Mouse (Mus musculus): ENCODE data around the gene Serping1.
"Not testable (repeated sequence)": the region's sequence is repeated elsewhere in the genome, so short reads cannot be mapped to it uniquely, and the experiment has no call there.

Gene Serping1

GRCm38 (mm10) chr2:84775241-84775640, at the start of gene Serping1:
Serping1 (minus strand) TSS chr2:84775444.
- no peak for DNase-seq

GRCm38 (mm10) chr2:84823237-84823636, 48.0 kb upstream of the Serping1 start:
- no peak for DNase-seq

GRCm38 (mm10) chr2:84822552-84822951, 47.3 kb upstream of the Serping1 start, which contains the start of gene Smtnl1:
Smtnl1 (minus strand) TSS chr2:84822652.
- DNase-seq: no peak

- no peak for DNase-seq
These were observed 44.6 kb upstream of the Serping1 start for GRCm38 (mm10) chr2:84819861-84820260.

- no peak for DNase-seq
These were observed 37.4 kb upstream of the Serping1 start for GRCm38 (mm10) chr2:84812676-84813075.

GRCm38 (mm10) chr2:84811880-84812279, 36.6 kb upstream of the Serping1 start:
- no peak for DNase-seq

GRCm38 (mm10) chr2:84810886-84811577, 35.8 kb upstream of the Serping1 start:
- peak; percentile 85 to 88 for DNase-seq

GRCm38 (mm10) chr2:84810526-84810885, 35.3 kb upstream of the Serping1 start:
- no peak for DNase-seq

- DNase-seq: no peak
These were observed 34.1 kb upstream of the Serping1 start for GRCm38 (mm10) chr2:84809330-84809729.

- DNase-seq: no peak
These were observed 31.3 kb upstream of the Serping1 start for GRCm38 (mm10) chr2:84806546-84806945.

GRCm38 (mm10) chr2:84803963-84804362, 28.7 kb upstream of the Serping1 start:
- DNase-seq: no peak

- DNase-seq: not testable (repeated sequence)
These were observed 26.0 kb upstream of the Serping1 start for GRCm38 (mm10) chr2:84801223-84801622.

GRCm38 (mm10) chr2:84800304-84800703, 25.1 kb upstream of the Serping1 start:
- no peak for DNase-seq

GRCm38 (mm10) chr2:84799041-84799561, 23.9 kb upstream of the Serping1 start:
- peak; percentile 84 to 85 for DNase-seq

GRCm38 (mm10) chr2:84798493-84798921, 23.3 kb upstream of the Serping1 start, which contains the start of gene Ube2l6:
Ube2l6 (plus strand) TSS chr2:84798828.
- peak; percentile 74 to 85 for DNase-seq

- peak; percentile 55 to 82 for DNase-seq
These were observed 22.7 kb upstream of the Serping1 start for GRCm38 (mm10) chr2:84797833-84798492.

GRCm38 (mm10) chr2:84793871-84794270, 18.6 kb upstream of the Serping1 start:
- no peak for DNase-seq

- DNase-seq: no peak
These were observed 17.9 kb upstream of the Serping1 start for GRCm38 (mm10) chr2:84793154-84793553.

- DNase-seq: peak; percentile 27 to 37
These were observed 17.3 kb upstream of the Serping1 start for GRCm38 (mm10) chr2:84792516-84792915.

- no peak for DNase-seq
These were observed 15.2 kb upstream of the Serping1 start for GRCm38 (mm10) chr2:84790418-84790817.

- DNase-seq: no peak
These were observed 13.1 kb upstream of the Serping1 start for GRCm38 (mm10) chr2:84788316-84788715.

- peak in 1 of 2 experiments; percentile 21 for DNase-seq
These were observed 8.8 kb upstream of the Serping1 start for GRCm38 (mm10) chr2:84783840-84784566.

GRCm38 (mm10) chr2:84783315-84783714, 8.1 kb upstream of the Serping1 start:
- no peak for DNase-seq
